Mouse (Mus musculus) MEL (cell line): ENCODE results near the gene Rpl12. TPM values are rescaled to one million over a fixed set of nuclear protein-coding genes. Genes with fewer than 3 reads are reported as not detected.
A peak's percentile ranks its signal among the peaks of the same experiment; 100 is the strongest.

Source experiments
- DNase-seq: peaks from one replicate; pipeline ENCODE4 v3.0.0; 2011; ENCODE audit warnings: low read depth, low spot score
- H3K27ac ChIP-seq: 2 replicates; pipeline ENCODE4 v1.5.1; 2012; ENCODE audit warnings: low read depth, mild to moderate bottlenecking, control low read depth, low read length, moderate library complexity; ENCODE audit not compliant: control insufficient read depth
- H3K27me3 ChIP-seq, 2 experiments: fragments of 150-350 bp in 1 of 2; sonication (generic) in 1 of 2; 2 replicates each; pipeline ENCODE4 v1.6.1; 2012; ENCODE audit warnings: low read length in 2 of 2, mild to moderate bottlenecking in 2 of 2, improper control_type of control experiment in 1 of 2, moderate library complexity in 1 of 2; ENCODE audit not compliant: insufficient read depth in 2 of 2, control insufficient read depth in 1 of 2
- H3K36me3 ChIP-seq, 2 experiments: 2 replicates each; pipeline ENCODE4 v1.6.1; 2012 to 2014; ENCODE audit warnings: low read length in 2 of 2, improper control_type of control experiment in 1 of 2, inconsistent platforms in 1 of 2, mild to moderate bottlenecking in 1 of 2; ENCODE audit not compliant: insufficient read depth in 2 of 2, control insufficient read depth in 1 of 2
- H3K4me1 ChIP-seq, 2 experiments: fragments of 150-350 bp in 1 of 2; sonication (generic) in 1 of 2; 2 replicates each; pipeline ENCODE4 v1.6.1; 2012; ENCODE audit warnings: low read length in 2 of 2, improper control_type of control experiment in 1 of 2, mild to moderate bottlenecking in 1 of 2; ENCODE audit not compliant: insufficient read depth in 2 of 2, control insufficient read depth in 1 of 2
- H3K4me3 ChIP-seq, 2 experiments: fragments of 150-350 bp in 1 of 2; sonication (generic) in 1 of 2; 2 replicates each; pipeline ENCODE4 v1.5.1; 2012; ENCODE audit warnings: low read depth in 2 of 2, low read length in 2 of 2, mild to moderate bottlenecking in 2 of 2, moderate library complexity in 2 of 2, control low read depth in 1 of 2, improper control_type of control experiment in 1 of 2; ENCODE audit not compliant: control insufficient read depth in 1 of 2, insufficient read depth in 1 of 2
- H3K79me2 ChIP-seq: 2 replicates; pipeline ENCODE4 v1.6.1; 2012; ENCODE audit warnings: mild to moderate bottlenecking, low read length, moderate library complexity; ENCODE audit not compliant: control insufficient read depth, poor library complexity, insufficient read depth
- H3K9ac ChIP-seq: 2 replicates; pipeline ENCODE4 v1.6.1; 2012; ENCODE audit warnings: low read depth, mild to moderate bottlenecking, control low read depth, low read length, moderate library complexity; ENCODE audit not compliant: control insufficient read depth, poor library complexity, severe bottlenecking
- H3K9me3 ChIP-seq: fragments of 150-350 bp; sonication (generic); replicated peaks from 2 replicates; pipeline ENCODE4 v1.6.1; 2012; ENCODE audit warnings: mild to moderate bottlenecking, low read length, improper control_type of control experiment, moderate library complexity; ENCODE audit not compliant: insufficient read depth
- CHD1 ChIP-seq: IDR thresholded peaks from 2 replicates; pipeline ENCODE4 v1.6.1; 2012; ENCODE audit warnings: low read depth, mild to moderate bottlenecking, inconsistent platforms, low read length, improper control_type of control experiment
- CHD2 ChIP-seq: IDR thresholded peaks from 2 replicates; pipeline ENCODE4 v1.6.1; 2011; ENCODE audit warnings: low read length, improper control_type of control experiment
- E2F4 ChIP-seq: IDR thresholded peaks from 2 replicates; pipeline ENCODE4 v1.6.1; 2011; ENCODE audit warnings: low read depth, low read length, improper control_type of control experiment, borderline replicate concordance
- ETS1 ChIP-seq: IDR thresholded peaks from 2 replicates; pipeline ENCODE4 v1.6.1; 2012; ENCODE audit warnings: low read depth, mild to moderate bottlenecking, inconsistent platforms, low read length, improper control_type of control experiment, moderate library complexity
- GATA1 ChIP-seq: IDR thresholded peaks from 2 replicates; pipeline ENCODE4 v1.6.1; 2011; ENCODE audit warnings: low read depth, low read length, improper control_type of control experiment
- HCFC1 ChIP-seq: IDR thresholded peaks from 2 replicates; pipeline ENCODE4 v1.6.1; 2012; ENCODE audit warnings: low read depth, mild to moderate bottlenecking, inconsistent platforms, low read length, improper control_type of control experiment, moderate library complexity
- JUND ChIP-seq: IDR thresholded peaks from 2 replicates; pipeline ENCODE4 v1.6.1; 2011; ENCODE audit warnings: low read depth, mild to moderate bottlenecking, improper control_type of control experiment, low read length
- MAFK ChIP-seq: IDR thresholded peaks from 2 replicates; pipeline ENCODE4 v1.6.1; 2011; ENCODE audit warnings: low read depth, mild to moderate bottlenecking, low read length, improper control_type of control experiment, borderline replicate concordance
- MYB ChIP-seq: IDR thresholded peaks from 2 replicates; pipeline ENCODE4 v1.6.1; 2011; ENCODE audit warnings: mild to moderate bottlenecking, low read depth, low read length, improper control_type of control experiment
- MYC ChIP-seq: IDR thresholded peaks from 2 replicates; pipeline ENCODE4 v1.6.1; 2011; ENCODE audit warnings: low read depth, mild to moderate bottlenecking, low read length, improper control_type of control experiment, moderate library complexity
- POLR2A ChIP-seq, 2 experiments: IDR thresholded peaks; 2 replicates each; pipeline ENCODE4 v1.6.1; 2011 to 2012; ENCODE audit warnings: low read length in 2 of 2, mild to moderate bottlenecking in 2 of 2, control low read depth in 1 of 2, improper control_type of control experiment in 1 of 2, low read depth in 1 of 2, moderate library complexity in 1 of 2; ENCODE audit not compliant: control insufficient read depth in 1 of 2, insufficient read depth in 1 of 2, poor library complexity in 1 of 2
- POLR2AphosphoS2 ChIP-seq: IDR thresholded peaks from 2 replicates; pipeline ENCODE4 v1.6.1; 2011; ENCODE audit warnings: low read length, improper control_type of control experiment
- POLR2AphosphoS5 ChIP-seq: IDR thresholded peaks from 2 replicates; pipeline ENCODE4 v1.6.1; 2012; ENCODE audit warnings: low read depth, borderline replicate concordance, mild to moderate bottlenecking, inconsistent platforms, low read length, moderate library complexity, mixed read lengths
- RAD21 ChIP-seq: IDR thresholded peaks from 2 replicates; pipeline ENCODE4 v1.6.1; 2011; ENCODE audit warnings: mild to moderate bottlenecking, low read depth, low read length, improper control_type of control experiment
- TAL1 ChIP-seq: IDR thresholded peaks from 2 replicates; pipeline ENCODE4 v1.6.1; 2012; ENCODE audit warnings: mild to moderate bottlenecking, inconsistent platforms, low read length, moderate library complexity, mixed read lengths
- TBP ChIP-seq: IDR thresholded peaks from 2 replicates; pipeline ENCODE4 v1.8.0; 2011; ENCODE audit warnings: low read depth, low read length, improper control_type of control experiment
- USF1 ChIP-seq: IDR thresholded peaks from 2 replicates; pipeline ENCODE4 v1.6.1; 2014; ENCODE audit warnings: low read depth, mild to moderate bottlenecking, inconsistent platforms, low read length, improper control_type of control experiment, moderate library complexity
- ZMIZ1 ChIP-seq: IDR thresholded peaks from 2 replicates; pipeline ENCODE4 v1.6.1; 2012; ENCODE audit warnings: low read depth, mild to moderate bottlenecking, inconsistent platforms, low read length, improper control_type of control experiment, moderate library complexity
- ZNF384 ChIP-seq: IDR thresholded peaks from 2 replicates; pipeline ENCODE4 v1.6.1; 2012; ENCODE audit warnings: low read depth, mild to moderate bottlenecking, inconsistent platforms, low read length, improper control_type of control experiment
- polyA plus RNA-seq, 2 experiments: library from polyadenylated mRNA; stranded (reverse) in 1 of 2; unstranded in 1 of 2; fragments of >175 nt in 1 of 2; fragments of >200 nt in 1 of 2; gene quantifications; 2 replicates each; pipeline versions ENCODE4 v1.2.1 to v1.2.4; 2012; ENCODE audit warnings: low replicate concordance in 2 of 2, low read depth in 1 of 2; ENCODE audit not compliant: insufficient read length in 2 of 2, insufficient read depth in 1 of 2, missing spikeins in 1 of 2
- total RNA-seq: library from RNA; depleted of rRNA; stranded (reverse); fragments of 300-350 nt; gene quantifications from 2 replicates; pipeline ENCODE4 v1.2.3, GENCODE M21; 2012

The Rpl12 gene
- total and polyA plus RNA-seq, 3 experiments: 116 to 1,842 TPM; not detected in 1

GRCm38 (mm10) chr2:32962062-32962874 lies 909 bp downstream of the Rpl12 start:
- Histone ChIP-seq H3K27ac (peak overlapping the region; percentile 95), H3K4me1 (peaks cover 0 to 13% of the 10 kb centered on the region in 2 experiments; a peak in 3 of 4 replicates), H3K4me3 (peak overlapping the region; percentile 51 to 84), H3K36me3 (peaks cover 6 to 12% of the 10 kb centered on the region in 2 experiments), H3K27me3 (no peaks in the 10 kb centered on the region), H3K79me2 (peaks cover 50% of the 10 kb centered on the region), H3K9me3 (no peaks in the 10 kb centered on the region), H3K9ac (peak overlapping the region; percentile 91)
- TF ChIP-seq ZMIZ1: 0 out of 2 replicates have a peak, but pooled peaks have one; percentile 13
- TF ChIP-seq ZNF384: no peak
- TF ChIP-seq MYC: no peak; the same call in 1 of the 2 replicates
- 0 out of 2 replicates have a peak, but pooled peaks have one; percentile 4 for TF ChIP-seq POLR2AphosphoS5
- 0 out of 2 replicates have a peak, but pooled peaks have one; percentile 24 for TF ChIP-seq POLR2AphosphoS2
- peak; percentile 2 to 27; a peak in 2 of 4 replicates for TF ChIP-seq POLR2A (IDR thresholded peaks at IDR 0.05; ENCODE audit: control insufficient read depth in 1 of 2, insufficient read depth in 1 of 2, low read depth in 1 of 2, low read length in 2 of 2, poor library complexity in 1 of 2)
- TF ChIP-seq TBP: 0 out of 2 replicates have a peak, but pooled peaks have one; percentile 24
- TF ChIP-seq HCFC1: 0 out of 2 replicates have a peak, but pooled peaks have one; percentile 18
- TF ChIP-seq CHD1: peak; percentile 95; the same call in 1 of the 2 replicates
- peak; percentile 61 for DNase-seq

GRCm38 (mm10) chr2:32962875-32963220 lies 1.5 kb downstream of the Rpl12 start:
- DNase-seq: peak; percentile 49
- Histone ChIP-seq H3K79me2 (peaks cover 50% of the 10 kb centered on the region), H3K27me3 (no peaks in the 10 kb centered on the region), H3K4me1 (peaks cover 0 to 13% of the 10 kb centered on the region in 2 experiments; a peak in 3 of 4 replicates), H3K4me3 (peak overlapping the region; percentile 51 to 84), H3K9ac (peak overlapping the region; percentile 91), H3K36me3 (peaks cover 6 to 12% of the 10 kb centered on the region in 2 experiments), H3K9me3 (no peaks in the 10 kb centered on the region), H3K27ac (peak overlapping the region; percentile 95)
- TF ChIP-seq JUND (no peak), GATA1 (no peak), TAL1 (no peak), MAFK (no peak), POLR2A (IDR thresholded peaks at IDR 0.05; ENCODE audit: control insufficient read depth in 1 of 2, insufficient read depth in 1 of 2, low read depth in 1 of 2, low read length in 2 of 2, poor library complexity in 1 of 2) (peak in 1 of 2 experiments; percentile 9; a peak in 2 of 4 replicates), MYB (no peak), ZMIZ1 (0 out of 2 replicates have a peak, but pooled peaks have one; percentile 39), E2F4 (no peak), TBP (no peak), USF1 (no peak), ETS1 (no peak), CHD1 (no peak), RAD21 (no peak), CHD2 (no peak)
